Mouse (Mus musculus) E14TG2a.4 (cell line): ENCODE data around the gene Mettl8.

Experiments
- CTCF ChIP-seq: conservative IDR thresholded peaks from 2 replicates; pipeline ENCODE4 v1.5.1; 2014; ENCODE audit warnings: low read length
- NANOG ChIP-seq: IDR thresholded peaks from 2 replicates; pipeline ENCODE4 v1.6.1; 2014; ENCODE audit warnings: borderline replicate concordance, low read length, mixed read lengths
- POU5F1 ChIP-seq: IDR thresholded peaks from 2 replicates; pipeline ENCODE4 v1.6.1; 2014; ENCODE audit warnings: low read length, borderline replicate concordance

GRCm38 (mm10) chr2:70920937-70921596, 134.3 kb downstream of the Mettl8 start:
- no peak for TF ChIP-seq CTCF
- TF ChIP-seq POU5F1 = no peak
- no peak for TF ChIP-seq NANOG
